Mouse (Mus musculus) left cerebral cortex, adult 2 months (tissue): ENCODE measurements around the gene Phactr2. TPM values are rescaled to one million over a fixed set of nuclear protein-coding genes. Genes with fewer than 3 reads are reported as not detected.

Experiments used
- DNase-seq, 2 experiments: peaks; one replicate each; pipeline ENCODE4 v3.0.0; 2021 to 2022; ENCODE audit warnings: low spot score in 2 of 2, mixed read lengths in 1 of 2; ENCODE audit errors: extremely low spot score in 1 of 2
- H3K27ac ChIP-seq: fragments of 200-600 bp; 2 replicates; pipeline ENCODE4 v1.8.1; 2022
- H3K4me3 ChIP-seq: fragments of 200-600 bp; 2 replicates; pipeline ENCODE4 v1.8.1; 2022
- CTCF ChIP-seq: fragments of 200-600 bp; IDR thresholded peaks from 2 replicates; pipeline ENCODE4 v1.8.1; 2022; ENCODE audit warnings: antibody characterized with exemption, mild to moderate bottlenecking, moderate library complexity
- intact Hi-C: fragments of 180-260 bp; cut with DNase I; formaldehyde crosslinking; loops from one replicate; pipeline ENCODE4 v1.15.1; 2025
- total RNA-seq, 2 experiments: library from RNA; stranded (reverse); gene quantifications; 2 replicates each; pipeline ENCODE4 v1.2.3; 2021

Phactr2 gene
- total RNA-seq, 2 experiments from 2014 or later: 28.8 to 31.5 TPM

DNA sequence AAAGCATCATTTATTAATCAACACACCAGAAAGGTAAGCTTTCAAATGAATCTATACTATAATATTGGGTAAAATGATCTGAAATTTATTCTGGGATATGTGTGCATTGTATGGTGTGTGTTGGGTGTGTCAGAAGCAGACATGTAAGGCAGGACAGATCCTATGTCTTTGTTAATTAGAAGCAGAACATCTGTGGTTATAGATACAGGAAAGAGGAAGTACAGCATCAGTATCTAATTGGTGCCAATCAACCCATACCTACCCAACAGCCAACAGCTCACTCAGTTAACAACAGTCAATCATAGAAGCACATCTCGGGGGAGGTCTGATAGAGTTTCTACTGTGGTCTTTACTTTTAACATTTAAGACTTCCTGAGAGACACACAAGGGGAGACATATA lies 96.3 kb downstream of the Phactr2 start:
- H3K27ac ChIP-seq: no peak overlapping the region
- H3K4me3 ChIP-seq: no peak overlapping the region
- intact Hi-C loops: no loop called here
- no peak for TF ChIP-seq CTCF
- DNase-seq: no peak

DNA sequence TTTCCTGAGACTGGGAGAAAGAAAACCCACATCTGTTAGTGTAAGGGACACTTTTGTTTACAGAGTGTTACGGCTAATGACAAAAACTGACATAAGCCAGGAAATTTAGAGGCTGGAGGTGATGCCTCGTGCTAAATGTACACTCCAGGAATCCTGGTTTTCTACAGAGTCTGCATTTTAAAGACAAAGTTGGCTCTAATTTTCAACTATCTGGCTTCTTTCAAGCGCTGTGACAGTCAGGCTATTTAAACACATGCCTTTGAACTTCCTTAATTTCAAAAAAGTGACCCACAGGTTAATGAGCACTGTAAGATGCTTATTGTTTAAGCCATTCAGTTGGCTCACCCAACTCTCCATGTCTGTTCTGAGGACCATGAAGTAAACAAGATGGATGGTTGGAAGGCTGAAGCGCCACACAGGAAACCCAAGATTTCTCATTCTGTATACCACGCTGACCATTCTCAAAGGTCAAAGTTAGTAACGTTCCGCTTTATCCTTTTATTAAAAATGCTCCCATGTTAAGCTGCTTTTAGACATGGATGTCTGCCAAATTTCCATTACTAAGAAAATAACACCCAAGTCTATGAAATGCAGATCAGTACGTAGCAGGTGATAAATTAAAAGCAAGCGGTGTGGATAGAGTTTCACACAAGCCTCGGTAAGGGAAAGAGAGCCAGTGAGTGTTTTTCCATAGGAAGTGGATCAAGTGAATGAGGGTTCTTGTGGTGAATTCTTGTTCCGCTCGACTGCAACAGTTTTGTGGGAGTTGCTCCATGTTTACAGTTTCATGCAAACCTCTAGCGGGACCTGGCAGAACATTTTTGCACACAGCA lies 97.6 kb downstream of the Phactr2 start:
- intact Hi-C loops: no loop called here
- Histone ChIP-seq H3K4me3 (no peak overlapping the region), H3K27ac (no peak overlapping the region)
- no peak for DNase-seq
- no peak for TF ChIP-seq CTCF

DNA sequence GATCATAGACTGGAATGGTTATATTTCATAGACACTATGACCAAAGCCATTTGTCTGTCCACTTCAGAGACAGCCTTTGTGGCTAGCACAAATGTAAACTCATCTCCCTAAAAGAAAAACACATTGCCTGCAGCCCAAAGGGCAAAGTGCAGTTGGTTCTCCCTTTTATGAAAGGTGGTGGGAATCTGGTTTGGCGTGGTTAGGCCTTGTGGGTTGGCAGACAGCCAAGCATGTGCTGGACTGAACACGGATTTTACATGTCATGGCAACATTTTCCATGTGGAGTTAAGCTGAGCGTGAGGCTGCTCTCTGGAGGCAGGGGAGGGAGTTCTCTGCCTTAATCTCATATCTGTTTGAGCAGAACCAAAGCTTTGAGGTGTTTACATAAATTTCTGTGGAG lies 98.4 kb downstream of the Phactr2 start:
- no peak for DNase-seq
- intact Hi-C loops: no loop called here
- H3K27ac ChIP-seq: no peak overlapping the region
- TF ChIP-seq CTCF: no peak
- no peak overlapping the region for H3K4me3 ChIP-seq

DNA sequence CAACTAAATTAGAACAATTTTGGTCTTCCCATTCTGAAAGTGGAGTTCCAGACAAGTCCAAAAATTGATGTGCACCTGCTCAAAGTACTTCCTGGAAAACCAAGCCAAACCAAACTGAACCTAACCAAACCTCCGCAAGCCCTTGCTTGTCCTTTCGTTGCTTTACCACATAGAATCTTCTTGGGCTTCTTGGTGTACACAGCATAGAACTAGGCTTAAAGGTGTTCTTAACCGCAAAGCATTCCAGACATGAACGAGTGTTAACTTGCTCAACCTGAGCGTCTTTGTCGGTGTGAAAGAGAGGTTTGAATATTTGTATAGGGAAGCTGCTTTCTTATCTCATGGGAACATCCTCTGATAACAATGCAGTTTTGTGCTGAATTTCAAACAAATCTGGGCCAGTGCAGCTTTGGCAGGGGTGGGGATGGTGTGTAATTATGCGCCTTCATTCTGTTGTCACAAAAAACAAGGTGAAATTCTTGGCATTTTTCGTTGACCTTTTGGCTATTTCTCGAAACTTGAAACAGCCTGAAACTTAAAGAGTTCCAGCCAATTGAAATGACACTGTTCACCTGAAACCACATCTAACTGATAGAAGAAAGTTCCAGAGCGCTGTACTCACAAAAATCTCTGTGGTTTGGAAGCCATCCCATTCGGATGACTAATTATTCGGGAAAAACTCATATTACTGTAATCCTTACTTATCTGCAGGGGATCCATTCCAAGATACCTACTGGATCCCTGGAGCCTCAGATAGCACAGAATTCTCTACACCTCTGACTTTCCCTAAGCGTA lies 104.4 kb downstream of the Phactr2 start:
- TF ChIP-seq CTCF: no peak
- intact Hi-C loops: no loop called here
- no peak overlapping the region for H3K4me3 ChIP-seq
- no peak for DNase-seq
- no peak overlapping the region for H3K27ac ChIP-seq

DNA sequence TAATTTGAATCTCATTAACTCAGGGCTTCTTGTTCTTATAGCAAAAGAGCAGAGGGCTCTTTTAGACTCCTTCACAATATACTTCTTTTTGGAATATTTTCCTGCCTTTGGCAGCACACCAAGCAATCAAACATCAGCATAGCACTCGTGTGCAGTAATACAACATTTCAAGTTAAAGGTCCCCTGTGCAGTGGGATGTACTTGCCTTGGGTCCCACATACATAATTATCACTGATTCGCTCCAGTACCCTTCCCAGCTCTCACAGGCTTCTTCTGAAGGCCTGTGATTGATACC lies 110.0 kb downstream of the Phactr2 start:
- Histone ChIP-seq H3K27ac (no peak overlapping the region), H3K4me3 (no peak overlapping the region)
- intact Hi-C loops: no loop called here
- no peak for TF ChIP-seq CTCF
- no peak for DNase-seq

DNA sequence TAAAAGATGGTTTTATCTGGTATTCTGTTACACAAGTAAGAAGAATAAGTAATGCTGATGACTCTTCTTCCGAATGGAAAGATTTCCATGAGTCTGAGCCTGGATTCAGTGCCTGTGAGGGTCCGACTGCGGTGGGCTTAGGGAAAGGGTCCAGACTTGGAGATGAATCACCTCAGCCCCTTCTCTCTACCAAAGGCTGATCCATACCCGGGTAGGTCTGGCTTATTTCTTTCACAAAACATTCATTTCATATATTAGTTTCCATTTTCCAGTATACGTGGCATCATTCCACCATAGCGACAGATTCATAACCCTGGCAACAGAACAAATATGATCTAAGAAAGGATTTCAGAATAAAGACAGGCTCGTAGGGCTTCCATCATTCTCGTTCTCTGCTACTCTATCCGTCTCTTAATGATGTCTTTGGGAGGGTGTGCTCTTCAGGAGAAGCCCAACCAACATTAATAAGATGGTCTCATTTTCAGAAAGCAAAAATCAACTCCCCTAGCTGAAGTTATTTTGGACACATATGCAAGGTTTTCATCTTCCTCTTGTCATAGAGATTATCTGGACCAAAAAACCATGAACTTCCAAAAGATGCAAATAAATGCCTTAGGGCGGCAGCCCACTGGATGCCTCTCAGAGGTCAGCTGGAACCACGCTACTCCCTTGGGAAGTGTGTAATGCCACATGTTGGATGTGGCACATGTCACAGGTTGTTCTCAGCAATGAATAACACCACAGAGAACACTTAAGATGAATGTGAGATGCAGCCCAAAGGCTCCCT lies 110.5 kb downstream of the Phactr2 start:
- no peak for DNase-seq
- intact Hi-C loops: no loop called here
- H3K4me3 ChIP-seq: no peak overlapping the region
- no peak for TF ChIP-seq CTCF
- no peak overlapping the region for H3K27ac ChIP-seq

DNA sequence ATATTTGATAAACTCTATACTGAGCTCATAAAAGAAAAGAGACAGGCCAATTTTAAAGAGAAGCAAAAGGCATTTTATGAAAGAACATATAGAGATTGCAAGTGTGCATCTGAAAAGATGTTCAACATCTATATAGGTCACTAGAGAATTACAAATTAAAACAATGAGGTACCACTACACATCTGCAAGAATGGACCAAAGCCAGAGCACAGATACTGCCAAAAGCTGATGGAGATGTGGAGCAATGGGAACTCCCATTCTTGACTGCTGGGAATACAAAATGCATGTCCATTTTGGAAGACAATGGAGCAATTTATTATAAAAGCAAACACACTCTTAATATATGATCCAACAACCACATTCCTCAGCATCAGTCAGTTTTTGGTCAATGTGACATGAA lies 113.3 kb downstream of the Phactr2 start:
- intact Hi-C loops: no loop called here
- no peak for TF ChIP-seq CTCF
- no peak for DNase-seq
- H3K27ac ChIP-seq: no peak overlapping the region
- no peak overlapping the region for H3K4me3 ChIP-seq

DNA sequence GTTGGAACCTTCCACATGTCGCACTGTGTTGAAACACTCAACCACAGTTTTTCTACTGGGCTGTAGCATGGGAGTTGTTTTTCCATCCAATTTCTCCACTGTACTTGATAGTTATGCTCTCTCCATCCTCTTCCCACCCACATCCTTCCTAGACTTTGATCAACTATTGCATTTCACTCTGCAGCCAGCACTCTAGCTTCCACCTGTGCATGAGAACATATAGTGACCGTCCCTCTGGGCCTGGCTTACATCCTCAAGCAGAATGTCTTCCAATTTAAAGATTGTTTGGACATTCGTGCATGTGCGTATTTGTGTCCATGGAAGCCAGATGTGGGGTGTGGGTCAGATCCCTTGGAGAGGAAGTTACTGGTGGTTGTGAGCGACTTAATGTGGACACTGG lies 114.4 kb downstream of the Phactr2 start:
- intact Hi-C loops: no loop called here
- Histone ChIP-seq H3K27ac (no peak overlapping the region), H3K4me3 (no peak overlapping the region)
- TF ChIP-seq CTCF: no peak
- DNase-seq: no peak

DNA sequence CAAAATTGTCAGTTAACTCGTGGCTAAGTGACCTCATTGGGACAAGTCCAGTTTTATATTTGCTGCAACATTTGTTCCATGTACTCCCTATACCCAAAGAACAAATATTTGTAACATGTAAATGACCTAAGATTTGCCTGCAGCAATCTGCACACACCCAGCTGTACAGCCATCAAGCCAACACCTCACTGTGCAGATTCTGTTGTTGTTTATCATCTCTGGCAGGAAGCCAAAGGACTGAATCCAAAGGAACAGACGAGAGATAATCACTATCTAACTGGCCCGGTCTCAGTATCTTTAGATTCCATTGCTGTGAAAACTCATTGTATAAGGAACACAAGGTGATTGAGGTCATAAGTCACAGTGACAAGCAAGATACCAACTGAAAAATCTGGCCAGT lies 115.5 kb downstream of the Phactr2 start:
- no peak for DNase-seq

DNA sequence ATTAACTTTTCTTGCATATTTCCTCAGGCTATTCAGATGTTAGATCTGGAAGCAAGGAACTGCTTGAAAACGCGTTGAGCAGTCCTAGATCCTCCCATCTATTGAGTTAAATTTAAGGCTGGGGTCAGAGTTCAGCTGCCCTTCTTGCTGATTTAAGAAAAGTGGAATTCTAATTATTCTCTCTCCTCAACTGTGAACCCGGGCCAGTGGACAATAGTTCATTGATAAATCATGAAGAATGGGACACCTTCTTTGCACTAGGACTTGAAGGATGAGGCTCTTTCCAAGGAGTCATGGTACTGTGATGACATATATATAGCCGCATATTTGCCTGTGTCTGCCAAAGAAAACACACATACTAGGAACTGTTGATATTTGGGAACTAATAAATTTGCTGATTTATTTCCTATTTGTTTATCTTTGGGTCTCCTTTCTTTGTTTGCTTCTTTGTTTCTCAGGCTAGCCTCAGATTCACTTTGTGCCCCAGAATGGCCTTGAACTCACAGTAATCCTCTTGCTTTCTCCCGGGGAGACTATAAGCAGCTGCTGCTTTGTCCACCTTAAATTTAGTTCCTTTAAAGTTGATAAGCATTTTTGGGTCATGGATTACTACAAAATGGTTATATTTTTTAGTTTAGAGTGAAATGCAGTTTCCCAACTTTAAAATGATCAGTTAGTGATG lies 127.5 kb downstream of the Phactr2 start:
- Histone ChIP-seq H3K4me3 (no peak overlapping the region), H3K27ac (no peak overlapping the region)
- intact Hi-C loops: no loop called here
- TF ChIP-seq CTCF: no peak
- DNase-seq: no peak

More for the DNA sequence above, 115.5 kb downstream of the Phactr2 start:
- Histone ChIP-seq H3K27ac (no peak overlapping the region), H3K4me3 (no peak overlapping the region)
- intact Hi-C loops: no loop called here
- no peak for TF ChIP-seq CTCF

DNA sequence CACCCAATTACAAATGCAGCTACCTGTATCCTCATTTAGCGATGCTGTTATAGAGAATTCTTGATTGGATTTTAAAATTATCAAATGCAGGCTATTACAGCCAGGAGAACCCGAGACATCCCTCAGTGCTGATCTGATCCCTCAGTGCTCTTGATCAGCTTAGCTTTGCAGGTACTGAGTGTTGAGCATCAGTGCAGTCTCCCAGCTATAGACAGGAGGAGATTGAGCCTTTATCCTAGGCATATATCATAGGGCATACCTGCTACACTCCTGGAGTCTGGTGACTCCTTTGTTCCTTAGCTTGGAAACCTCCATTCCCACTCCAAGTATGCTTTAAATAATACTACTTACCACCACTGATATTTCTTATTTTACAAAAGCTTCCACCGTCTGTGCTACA lies 133.6 kb downstream of the Phactr2 start:
- no peak for DNase-seq
- Histone ChIP-seq H3K4me3 (no peak overlapping the region), H3K27ac (no peak overlapping the region)
- intact Hi-C loops: no loop called here
- no peak for TF ChIP-seq CTCF
